ENCODE assay signal across 12 mouse cellular contexts in genomic region chr2:130491162-130491561, GRCm38 (mm10). TPM values are rescaled to one million over a fixed set of nuclear protein-coding genes. Genes with fewer than 3 reads are reported as not detected.
DNase-seq lines count a peak whose midpoint lies in the region; ATAC-seq and TF ChIP-seq lines count a peak whose summit lies in the region.
"Had no signal": no experiment of that assay in that cellular context is flagged by ENCODE, and none has a peak within 500 bp of the region (broad histone marks: within the 10 kb centered on the region; RNA-seq: fewer than 3 reads in every experiment).

No protein-coding gene starts in this region.

- no peak for TF ChIP-seq CTCF in layer of hippocampus, adult 2 months (conservative IDR thresholded peaks at IDR 0.05)
- TF ChIP-seq CTCF in olfactory bulb, adult 2 months (IDR thresholded peaks at IDR 0.05; ENCODE audit: insufficient read depth, low read depth, low read length) = no peak
- TF ChIP-seq CTCF in intestine, postnatal 0 days (IDR thresholded peaks at IDR 0.05; ENCODE audit: low read depth) = no peak

- H3K9ac ChIP-seq in forebrain, embryonic 14.5 days (ENCODE audit: low read length) = no peak overlapping the region
- no peak overlapping the region for H3K9ac ChIP-seq in intestine, postnatal 0 days (ENCODE audit: low read depth, low read length)
- H3K9ac ChIP-seq: embryonic facial prominence, embryonic 15.5 days had no signal

- ATAC-seq in forebrain, embryonic 14.5 days = peak; percentile 67
- ATAC-seq in megakaryocyte progenitor cell, adult 5-6 weeks (replicated peaks; ENCODE audit: poor library complexity) = no peak
- no peak for ATAC-seq in intestine, postnatal 0 days

- H3K27ac ChIP-seq in layer of hippocampus, adult 2 months = peak overlapping the region; percentile 86
- H3K27ac ChIP-seq in forebrain, embryonic 14.5 days (ENCODE audit: low read depth, low read length) = peak overlapping the region; percentile 52; the same call in 1 of the 2 replicates
- peak overlapping the region; percentile 64 for H3K27ac ChIP-seq in olfactory bulb, adult 2 months (ENCODE audit: insufficient read depth, low read depth, low read length)
- H3K27ac ChIP-seq in intestine, postnatal 0 days (ENCODE audit: low read depth, low read length) = no peak overlapping the region
- H3K27ac ChIP-seq: embryonic facial prominence, embryonic 15.5 days had no signal

- DNase-seq in layer of hippocampus, adult 2 months (ENCODE audit: low spot score in 2 of 2) = no peak
- no peak for DNase-seq in layer of hippocampus, adult 8-10 months (ENCODE audit: low spot score in 2 of 2)
- DNase-seq in forebrain, embryonic 14.5 days (ENCODE audit: low spot score) = peak; percentile 45
- peak; percentile 16 for DNase-seq in mesoderm, embryonic 11.5 days (ENCODE audit: low read depth, low spot score)
- no peak for DNase-seq in lung, postnatal 10 days
- DNase-seq: kidney, adult 8-10 months had no signal

- H3K4me3 ChIP-seq in layer of hippocampus, adult 2 months = no peak overlapping the region
- no peak overlapping the region for H3K4me3 ChIP-seq in forebrain, embryonic 14.5 days (ENCODE audit: low read depth, low read length)
- H3K4me3 ChIP-seq in olfactory bulb, adult 2 months (ENCODE audit: insufficient read depth, low read depth, low read length) = no peak overlapping the region
- no peak overlapping the region for H3K4me3 ChIP-seq in intestine, postnatal 0 days (ENCODE audit: low read depth, low read length)
- H3K4me3 ChIP-seq: embryonic facial prominence, embryonic 15.5 days; myocyte had no signal

- TF ChIP-seq POLR2A in olfactory bulb, adult 2 months (IDR thresholded peaks at IDR 0.05; ENCODE audit: insufficient read depth, low read depth, low read length) = no peak

- H3K9me3 ChIP-seq in forebrain, embryonic 14.5 days (replicated peaks; ENCODE audit: control insufficient read depth, low read length) = 0 out of 2 replicates have a peak, but pooled peaks cover 2% of the 10 kb centered on the region
- H3K9me3 ChIP-seq in intestine, postnatal 0 days (ENCODE audit: control insufficient read depth) = no peaks in the 10 kb centered on the region
- H3K9me3 ChIP-seq: embryonic facial prominence, embryonic 15.5 days had no signal

- H3K4me2 ChIP-seq in forebrain, embryonic 14.5 days (ENCODE audit: low read length) = no peak overlapping the region
- no peak overlapping the region for H3K4me2 ChIP-seq in intestine, postnatal 0 days (replicated peaks; ENCODE audit: low read depth)
- H3K4me2 ChIP-seq: embryonic facial prominence, embryonic 15.5 days had no signal

- H3K4me1 ChIP-seq in forebrain, embryonic 14.5 days (ENCODE audit: control insufficient read depth, insufficient read depth, low read length) = peaks cover 12% of the 10 kb centered on the region
- H3K4me1 ChIP-seq in olfactory bulb, adult 2 months (ENCODE audit: control insufficient read depth, insufficient read depth, low read length) = peaks cover 6% of the 10 kb centered on the region
- no peaks in the 10 kb centered on the region for H3K4me1 ChIP-seq in intestine, postnatal 0 days (replicated peaks; ENCODE audit: control insufficient read depth, insufficient read depth, low read length)
- H3K4me1 ChIP-seq: embryonic facial prominence, embryonic 15.5 days had no signal

- no peaks in the 10 kb centered on the region for H3K27me3 ChIP-seq in forebrain, embryonic 14.5 days (replicated peaks; ENCODE audit: control insufficient read depth, insufficient read depth, low read length)
- no peaks in the 10 kb centered on the region for H3K27me3 ChIP-seq in intestine, postnatal 0 days (replicated peaks; ENCODE audit: control insufficient read depth, insufficient read depth, low read length)
- H3K27me3 ChIP-seq: CH12.LX; embryonic facial prominence, embryonic 15.5 days had no signal

- 0% methylated on average over 4 of the region's 4 CpGs for WGBS in forebrain, embryonic 14.5 days
- 25% methylated on average over 4 of the region's 4 CpGs for WGBS in olfactory bulb, adult 2 months
- 70% methylated on average over 4 of the region's 4 CpGs for WGBS in intestine, postnatal 0 days

- H3K36me3 ChIP-seq in forebrain, embryonic 14.5 days (ENCODE audit: control insufficient read depth, insufficient read depth, low read length) = no peaks in the 10 kb centered on the region
- no peaks in the 10 kb centered on the region for H3K36me3 ChIP-seq in intestine, postnatal 0 days (ENCODE audit: control insufficient read depth, insufficient read depth)
- H3K36me3 ChIP-seq: embryonic facial prominence, embryonic 15.5 days had no signal

RNA-seq across cellular contexts. Expression of gene Ptpra, which starts 41.1 kb away (rescaled TPM):
- 100 to 1,000 TPM; 326 to 341 TPM for total RNA-seq in layer of hippocampus, adult 2 months (2021)
- 100 to 1,000 TPM; 306 to 318 (median 311) TPM for total RNA-seq in layer of hippocampus, adult 8-10 months (2022)
- 130 and 135 TPM in 2 replicates for polyA plus RNA-seq in forebrain, embryonic 14.5 days (2014; fragmentation: Nextera tagmentation; extraction: Ambion mirVana)
- polyA plus RNA-seq in olfactory bulb, adult 2 months (2012; ENCODE audit: insufficient read depth, insufficient read length, low replicate concordance, missing spikeins) = not detected in 2 replicates
- total RNA-seq in megakaryocyte progenitor cell, adult 5-6 weeks (2015) = 47.2 and 67.1 TPM in 2 replicates
- total RNA-seq in megakaryocyte progenitor cell, adult 5-6 weeks (2017) = 123 and 143 TPM in 2 replicates
- polyA plus RNA-seq in intestine, postnatal 0 days (2015; fragmentation: Nextera tagmentation; extraction: Ambion mirVana) = 27.4 and 28.2 TPM in 2 replicates

Comparison
In these comparisons a context has a peak if more than half of its experiments do, and no peak if none do; other contexts are left out.
1. DNase-seq: peak in forebrain, embryonic 14.5 days (single experiment) and mesoderm, embryonic 11.5 days (single experiment); none in layer of hippocampus, adult 2 months (0 of 2), layer of hippocampus, adult 8-10 months (0 of 2) and lung, postnatal 10 days (single experiment).